Mouse (Mus musculus) embryonic facial prominence, embryonic 13.5 days (tissue): ENCODE results near the gene Uggt1. TPM values are rescaled to one million over a fixed set of nuclear protein-coding genes. Genes with fewer than 3 reads are reported as not detected.

ENCODE experiments used
- ATAC-seq: fragments of 200-750 bp; cut with Nextera tagmentation; 2 replicates; pipeline ENCODE4 v1.8.0; 2017; ENCODE audit warnings: low read depth; ENCODE audit not compliant: insufficient number of reproducible peaks, insufficient read depth, low FRiP score, low TSS enrichment
- H3K27ac ChIP-seq: fragments of 300-500 bp; sonication (generic); 2 replicates; pipeline ENCODE4 v1.5.1; 2015; ENCODE audit warnings: moderate library complexity, mild to moderate bottlenecking, inconsistent platforms
- H3K27me3 ChIP-seq: fragments of 300-500 bp; sonication (generic); 2 replicates; pipeline ENCODE4 v1.6.1; 2015; ENCODE audit warnings: mild to moderate bottlenecking, inconsistent platforms
- H3K36me3 ChIP-seq: fragments of 300-500 bp; sonication (generic); 2 replicates; pipeline ENCODE4 v1.6.1; 2015; ENCODE audit warnings: mild to moderate bottlenecking, inconsistent platforms
- H3K4me1 ChIP-seq: fragments of 300-500 bp; sonication (generic); 2 replicates; pipeline ENCODE4 v1.6.1; 2015; ENCODE audit warnings: inconsistent platforms
- H3K4me2 ChIP-seq: fragments of 300-500 bp; sonication (generic); 2 replicates; pipeline ENCODE4 v1.6.1; 2015; ENCODE audit warnings: moderate library complexity, mild to moderate bottlenecking, inconsistent platforms
- H3K4me3 ChIP-seq: fragments of 300-500 bp; sonication (generic); 2 replicates; pipeline ENCODE4 v1.5.1; 2015; ENCODE audit warnings: mild to moderate bottlenecking, inconsistent platforms
- H3K9ac ChIP-seq: fragments of 300-500 bp; sonication (generic); 2 replicates; pipeline ENCODE4 v1.6.1; 2015; ENCODE audit warnings: mild to moderate bottlenecking, inconsistent platforms
- H3K9me3 ChIP-seq: fragments of 300-500 bp; sonication (generic); 2 replicates; pipeline ENCODE4 v1.6.1; 2016; ENCODE audit warnings: inconsistent platforms
- WGBS: fragments of 180-500 bp; shearing (Covaris S2); methylation state at CpG from one replicate; pipeline ENCODE4 v1.1.7; 2015; ENCODE audit warnings: mixed read lengths; 5-methylcytosine and 5-hydroxymethylcytosine counted together
- polyA plus RNA-seq: library from polyadenylated mRNA; unstranded; fragments of >200 nt; fragmentation: Nextera tagmentation; extraction: Ambion mirVana; gene quantifications from 2 replicates; pipeline ENCODE4 v1.2.1, GENCODE M21; 2015

Uggt1 gene
- polyA plus RNA-seq, 1 experiment from 2014 or later: 54.4 TPM

- Histone ChIP-seq H3K27ac (no peak overlapping the region), H3K4me2 (no peak overlapping the region), H3K27me3 (no peaks in the 10 kb centered on the region), H3K4me1 (no peaks in the 10 kb centered on the region; the same call in 1 of the 2 replicates), H3K36me3 (no peaks in the 10 kb centered on the region), H3K4me3 (no peak overlapping the region), H3K9ac (no peak overlapping the region), H3K9me3 (no peaks in the 10 kb centered on the region)
- no peak for ATAC-seq
- 73% methylated on average over 4 of the region's 4 CpGs for WGBS
Measured at GRCm38 (mm10) chr1:36130307-36131035, 114.0 kb downstream of the Uggt1 start.

DNA sequence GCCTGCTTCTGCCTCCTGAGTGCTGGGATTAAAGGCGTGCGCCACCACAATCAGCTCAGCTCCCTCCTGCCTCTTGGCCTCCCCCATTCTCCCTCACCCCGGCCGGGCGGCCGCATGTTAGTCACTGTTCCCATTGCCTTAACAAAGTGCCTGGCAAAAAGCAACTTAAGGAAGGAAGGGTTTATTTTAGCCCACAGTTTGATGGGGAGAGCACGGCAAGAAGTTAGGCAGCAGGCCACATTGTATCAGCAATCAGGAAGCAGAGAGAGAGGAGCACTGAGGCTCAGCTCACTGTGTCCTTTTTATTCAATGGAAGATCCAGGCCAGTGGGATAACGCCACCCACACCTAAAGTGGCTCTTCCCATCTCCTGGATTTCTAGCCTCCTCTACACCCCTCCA, 114.6 kb downstream of the Uggt1 start:
- H3K27me3 ChIP-seq: no peaks in the 10 kb centered on the region
- 91% methylated on average over 8 of the region's 8 CpGs for WGBS
- no peaks in the 10 kb centered on the region; the same call in 1 of the 2 replicates for H3K4me1 ChIP-seq
- no peak overlapping the region for H3K4me2 ChIP-seq
- ATAC-seq: no peak
- no peak overlapping the region for H3K27ac ChIP-seq
- no peak overlapping the region for H3K4me3 ChIP-seq
- H3K9me3 ChIP-seq: no peaks in the 10 kb centered on the region
- H3K9ac ChIP-seq: no peak overlapping the region
- H3K36me3 ChIP-seq: no peaks in the 10 kb centered on the region

DNA sequence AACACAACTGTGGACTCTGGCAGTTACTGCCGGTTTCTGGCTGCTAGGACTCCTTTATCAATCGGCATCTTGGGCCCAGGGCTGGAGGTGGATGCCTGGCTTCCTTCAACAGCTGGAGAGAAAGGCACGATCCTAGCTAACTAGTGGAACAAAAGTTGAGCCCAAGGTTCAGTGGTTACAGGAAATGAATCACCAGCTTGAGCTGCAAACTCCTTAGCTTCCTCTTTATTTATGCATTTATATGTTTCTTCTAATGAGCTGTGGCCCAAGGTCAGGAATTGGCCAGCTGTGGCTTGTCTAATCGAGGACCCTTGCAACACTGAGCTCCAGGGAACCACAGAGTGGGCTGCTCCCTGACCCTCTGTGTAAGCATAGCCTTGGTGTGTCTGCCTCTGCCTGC, 115.4 kb downstream of the Uggt1 start:
- Histone ChIP-seq H3K9me3 (no peaks in the 10 kb centered on the region), H3K27me3 (no peaks in the 10 kb centered on the region), H3K27ac (no peak overlapping the region), H3K4me3 (no peak overlapping the region), H3K9ac (no peak overlapping the region), H3K36me3 (no peaks in the 10 kb centered on the region), H3K4me2 (no peak overlapping the region), H3K4me1 (no peaks in the 10 kb centered on the region; the same call in 1 of the 2 replicates)
- ATAC-seq: no peak
- WGBS: 57% methylated on average over 4 of the region's 4 CpGs

GRCm38 (mm10) chr1:36125076-36125475, 119.4 kb downstream of the Uggt1 start:
- Histone ChIP-seq H3K36me3 (no peaks in the 10 kb centered on the region), H3K27ac (no peak overlapping the region), H3K9ac (no peak overlapping the region), H3K4me3 (no peak overlapping the region), H3K27me3 (no peaks in the 10 kb centered on the region), H3K9me3 (no peaks in the 10 kb centered on the region), H3K4me2 (no peak overlapping the region), H3K4me1 (no peaks in the 10 kb centered on the region)
- no peak for ATAC-seq
- 80% methylated on average over 7 of the region's 7 CpGs for WGBS

DNA sequence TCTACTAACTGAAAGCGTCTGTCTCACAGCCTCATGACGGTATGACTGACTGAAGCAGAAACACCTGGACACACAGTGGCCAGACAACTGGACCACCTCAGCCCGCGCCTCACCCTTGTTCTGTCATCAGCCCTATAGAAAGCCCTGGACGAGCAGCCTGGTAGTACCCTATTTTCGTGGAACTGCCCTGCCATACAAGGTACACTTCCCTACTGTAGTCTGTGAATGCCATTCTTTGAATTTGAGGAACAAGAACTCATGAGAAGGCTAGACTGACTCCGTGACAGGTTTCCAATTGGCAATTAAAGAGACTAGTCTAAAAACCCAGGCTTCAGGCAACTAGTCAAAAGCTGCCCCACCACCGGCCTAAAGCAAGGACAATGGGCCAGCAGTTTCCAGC, 123.3 kb downstream of the Uggt1 start:
- H3K27ac ChIP-seq: no peak overlapping the region
- no peaks in the 10 kb centered on the region for H3K36me3 ChIP-seq
- H3K9me3 ChIP-seq: no peaks in the 10 kb centered on the region
- no peak overlapping the region for H3K9ac ChIP-seq
- H3K4me3 ChIP-seq: no peak overlapping the region
- no peak overlapping the region for H3K4me2 ChIP-seq
- H3K27me3 ChIP-seq: no peaks in the 10 kb centered on the region
- 82% methylated on average over 8 of the region's 8 CpGs for WGBS
- H3K4me1 ChIP-seq: no peaks in the 10 kb centered on the region
- no peak for ATAC-seq

DNA sequence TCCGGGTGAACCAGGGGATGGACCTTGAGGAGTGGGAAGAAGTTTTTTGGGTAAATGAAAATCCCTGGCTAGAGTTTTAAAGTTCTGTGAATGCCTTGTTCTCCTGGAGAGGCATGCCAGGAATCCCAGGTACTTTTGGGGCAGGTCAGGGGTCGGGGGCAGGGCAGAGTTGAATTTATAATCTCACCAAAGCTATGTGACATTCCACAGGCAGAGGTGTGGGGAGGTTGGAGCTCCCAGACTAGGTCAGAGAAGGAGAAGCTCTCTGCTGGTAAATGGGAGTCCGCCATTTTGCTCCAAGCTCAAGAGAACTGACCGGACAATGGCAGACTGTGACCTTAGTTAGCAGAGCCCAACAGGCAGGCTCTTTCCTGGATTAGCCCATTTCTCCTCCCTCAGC, 125.1 kb downstream of the Uggt1 start:
- H3K9me3 ChIP-seq: no peaks in the 10 kb centered on the region
- WGBS: 79% methylated on average over 4 of the region's 4 CpGs
- ATAC-seq: no peak

DNA sequence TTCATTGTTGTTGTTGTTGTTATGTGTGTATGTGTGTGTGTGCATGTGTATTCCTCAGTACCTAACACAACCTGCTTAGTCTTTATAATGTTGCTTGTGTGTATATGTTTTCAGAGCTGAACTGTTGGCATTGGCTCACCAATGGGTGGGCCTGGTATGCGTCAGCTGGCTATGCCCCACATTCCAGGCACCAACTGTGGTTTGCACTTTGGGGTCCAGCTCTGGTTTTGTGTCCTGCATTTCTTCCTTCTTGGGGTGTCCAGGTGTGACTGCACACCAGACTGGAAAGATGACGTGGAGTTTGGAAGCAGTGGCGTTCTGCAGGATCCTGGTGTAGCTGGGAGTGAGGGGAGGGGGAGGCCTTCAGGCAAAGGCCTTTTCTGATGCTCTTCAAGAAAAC, 125.6 kb downstream of the Uggt1 start:
- WGBS: 74% methylated on average over 3 of the region's 3 CpGs
- Histone ChIP-seq H3K4me3 (no peak overlapping the region), H3K27ac (no peak overlapping the region), H3K36me3 (no peaks in the 10 kb centered on the region), H3K4me1 (no peaks in the 10 kb centered on the region), H3K4me2 (no peak overlapping the region), H3K27me3 (no peaks in the 10 kb centered on the region), H3K9ac (no peak overlapping the region), H3K9me3 (no peaks in the 10 kb centered on the region)
- ATAC-seq: no peak

More for the DNA sequence above, 125.1 kb downstream of the Uggt1 start:
- no peak overlapping the region for H3K9ac ChIP-seq
- H3K27ac ChIP-seq: no peak overlapping the region
- H3K27me3 ChIP-seq: no peaks in the 10 kb centered on the region
- no peaks in the 10 kb centered on the region for H3K36me3 ChIP-seq
- no peak overlapping the region for H3K4me3 ChIP-seq
- H3K4me2 ChIP-seq: no peak overlapping the region
- no peaks in the 10 kb centered on the region for H3K4me1 ChIP-seq

DNA sequence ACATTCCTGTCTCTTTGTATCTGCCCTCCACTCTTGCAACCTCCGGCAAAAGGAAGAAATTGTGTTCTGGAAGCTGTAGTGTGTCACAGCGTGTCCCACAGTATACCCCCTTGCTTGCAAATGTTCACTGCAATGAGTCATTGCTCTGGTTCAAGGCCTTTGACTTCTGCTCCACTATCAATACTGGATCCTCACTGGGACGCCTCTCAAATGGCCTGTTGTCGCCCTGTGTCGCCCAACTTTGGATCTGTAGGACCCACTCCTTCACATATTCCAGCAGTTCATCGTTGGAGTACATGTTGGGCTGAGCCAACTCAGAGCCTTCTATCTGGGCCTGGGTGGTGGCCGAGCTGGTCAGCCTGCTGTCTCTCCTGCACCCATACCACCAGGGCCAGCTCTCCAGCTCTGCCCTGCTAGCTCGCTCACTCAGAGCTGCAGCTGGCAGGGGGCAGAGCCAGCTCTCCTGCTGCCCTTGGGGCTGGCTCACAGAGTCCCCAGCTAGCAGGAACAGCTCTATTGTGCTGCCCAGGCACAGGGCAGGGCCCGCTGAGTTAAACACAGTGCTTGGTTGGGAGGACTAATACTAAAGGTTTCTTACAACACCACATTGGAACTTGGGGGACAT, 126.3 kb downstream of the Uggt1 start:
- H3K27me3 ChIP-seq: no peaks in the 10 kb centered on the region
- no peak overlapping the region for H3K27ac ChIP-seq
- no peak for ATAC-seq
- no peak overlapping the region for H3K4me3 ChIP-seq
- no peaks in the 10 kb centered on the region for H3K36me3 ChIP-seq
- no peaks in the 10 kb centered on the region for H3K4me1 ChIP-seq
- no peak overlapping the region for H3K9ac ChIP-seq
- no peak overlapping the region for H3K4me2 ChIP-seq
- H3K9me3 ChIP-seq: no peaks in the 10 kb centered on the region
- WGBS: 86% methylated on average over 9 of the region's 9 CpGs

DNA sequence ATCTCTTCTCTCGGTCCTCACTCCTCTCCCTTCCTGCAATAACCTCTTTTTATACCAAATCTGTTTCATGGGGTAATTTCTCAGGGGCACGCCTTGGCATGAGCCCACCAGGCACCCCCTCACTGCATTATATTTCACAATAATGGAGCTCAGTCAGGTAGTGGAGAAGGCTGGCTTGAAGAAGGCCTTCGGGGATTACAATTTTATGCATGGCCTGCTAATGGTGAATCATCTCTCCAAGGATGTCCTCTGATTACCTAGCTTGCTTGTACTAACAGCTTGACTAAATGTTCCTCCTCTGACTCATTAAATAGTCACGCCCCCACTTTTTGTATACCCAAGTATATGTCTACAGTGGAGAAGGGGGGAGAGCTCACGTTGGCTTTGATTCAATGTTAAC, 128.0 kb downstream of the Uggt1 start:
- no peaks in the 10 kb centered on the region for H3K9me3 ChIP-seq
- H3K36me3 ChIP-seq: no peaks in the 10 kb centered on the region
- WGBS: 83% methylated on average over 5 of the region's 5 CpGs
- H3K4me3 ChIP-seq: no peak overlapping the region
- H3K27ac ChIP-seq: no peak overlapping the region
- H3K27me3 ChIP-seq: no peaks in the 10 kb centered on the region
- no peaks in the 10 kb centered on the region for H3K4me1 ChIP-seq
- no peak overlapping the region for H3K9ac ChIP-seq
- no peak for ATAC-seq
- H3K4me2 ChIP-seq: no peak overlapping the region

DNA sequence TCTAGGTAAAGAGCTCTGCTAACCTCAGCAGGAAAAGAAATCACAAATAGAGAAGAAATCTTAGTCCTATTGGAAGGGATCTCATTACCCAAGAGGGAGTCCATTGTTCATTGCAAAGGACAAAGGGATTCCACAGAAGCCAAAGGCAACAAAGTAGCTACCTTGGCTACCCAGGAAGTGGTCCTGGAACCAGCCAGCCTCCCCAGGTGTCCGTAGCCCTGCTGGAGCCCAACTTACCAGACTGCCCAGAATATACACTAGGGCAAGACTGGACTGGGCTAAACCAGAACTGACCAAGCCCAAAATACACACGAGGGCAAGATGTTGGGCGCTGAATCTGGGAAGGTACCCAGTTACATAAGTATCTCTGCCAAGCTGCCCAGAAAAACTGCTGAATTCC, 129.7 kb downstream of the Uggt1 start:
- Histone ChIP-seq H3K4me2 (no peak overlapping the region), H3K27me3 (no peaks in the 10 kb centered on the region), H3K27ac (no peak overlapping the region), H3K9me3 (no peaks in the 10 kb centered on the region), H3K9ac (no peak overlapping the region), H3K4me1 (no peaks in the 10 kb centered on the region), H3K4me3 (no peak overlapping the region), H3K36me3 (no peaks in the 10 kb centered on the region)
- WGBS: 80% methylated on average over 3 of the region's 3 CpGs
- no peak for ATAC-seq

DNA sequence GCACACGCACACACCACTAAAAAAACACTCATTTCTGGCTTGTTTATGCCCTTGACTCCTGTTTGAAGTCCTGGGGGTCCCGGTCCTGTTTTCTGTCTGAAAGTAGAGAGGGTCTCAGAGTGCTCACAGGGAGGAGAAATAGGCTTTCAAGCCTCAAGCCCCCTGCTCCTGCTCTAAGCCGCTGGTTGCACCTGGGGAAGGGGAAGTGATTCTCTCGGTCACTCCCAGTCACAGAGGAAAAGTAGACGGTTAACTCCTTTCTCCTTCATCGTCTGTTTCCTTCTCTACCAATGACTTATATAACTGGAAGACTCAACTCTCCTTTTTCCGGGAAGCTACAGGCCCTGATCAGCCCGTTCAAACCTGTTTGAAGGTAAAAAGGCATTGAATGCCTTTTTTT, 130.8 kb downstream of the Uggt1 start:
- Histone ChIP-seq H3K4me1 (no peaks in the 10 kb centered on the region), H3K27me3 (no peaks in the 10 kb centered on the region), H3K4me3 (no peak overlapping the region), H3K4me2 (no peak overlapping the region), H3K9me3 (no peaks in the 10 kb centered on the region), H3K27ac (no peak overlapping the region), H3K36me3 (no peaks in the 10 kb centered on the region), H3K9ac (no peak overlapping the region)
- no peak for ATAC-seq
- WGBS: 79% methylated on average over 8 of the region's 8 CpGs

GRCm38 (mm10) chr1:36112665-36113064, 131.9 kb downstream of the Uggt1 start:
- H3K4me3 ChIP-seq: no peak overlapping the region
- no peaks in the 10 kb centered on the region for H3K27me3 ChIP-seq
- H3K36me3 ChIP-seq: no peaks in the 10 kb centered on the region
- H3K4me1 ChIP-seq: no peaks in the 10 kb centered on the region
- H3K27ac ChIP-seq: no peak overlapping the region
- ATAC-seq: no peak
- 88% methylated on average over 3 of the region's 3 CpGs for WGBS
- H3K9me3 ChIP-seq: no peaks in the 10 kb centered on the region
- H3K4me2 ChIP-seq: no peak overlapping the region
- H3K9ac ChIP-seq: no peak overlapping the region
